Mouse (Mus musculus) embryonic facial prominence, embryonic 10.5 days (tissue): Measurements from ENCODE around the gene Lce1e. TPM values are rescaled to one million over a fixed set of nuclear protein-coding genes. Genes with fewer than 3 reads are reported as not detected.
"Not testable (repeated sequence)": the region's sequence is repeated elsewhere in the genome, so short reads cannot be mapped to it uniquely, and the experiment has no call there.

Source experiments
- DNase-seq: peaks from one replicate; pipeline ENCODE4 v3.0.0-alpha.2; 2017; ENCODE audit warnings: low spot score
- H3K27ac ChIP-seq: fragments of 300-500 bp; sonication (generic); replicated peaks from 2 replicates; pipeline ENCODE4 v1.5.1; 2016; ENCODE audit warnings: mild to moderate bottlenecking
- H3K27me3 ChIP-seq: fragments of 300-500 bp; sonication (generic); replicated peaks from 2 replicates; pipeline ENCODE4 v1.6.1; 2016; ENCODE audit warnings: low read depth, mild to moderate bottlenecking; ENCODE audit not compliant: poor library complexity, severe bottlenecking
- H3K36me3 ChIP-seq: fragments of 300-500 bp; sonication (generic); replicated peaks from 2 replicates; pipeline ENCODE4 v1.6.1; 2016; ENCODE audit warnings: mild to moderate bottlenecking, moderate library complexity
- H3K4me1 ChIP-seq: fragments of 300-500 bp; sonication (generic); 2 replicates; pipeline ENCODE4 v1.6.1; 2016
- H3K4me3 ChIP-seq: fragments of 300-500 bp; sonication (generic); 2 replicates; pipeline ENCODE4 v1.5.1; 2016; ENCODE audit warnings: mild to moderate bottlenecking, moderate library complexity
- H3K9me3 ChIP-seq: fragments of 300-500 bp; sonication (generic); 2 replicates; pipeline ENCODE4 v1.6.1; 2016; ENCODE audit warnings: mild to moderate bottlenecking
- WGBS: fragments of 180-500 bp; shearing (Covaris S2); methylation state at CpG from one replicate; pipeline ENCODE4 v1.1.7; 2016; 5-methylcytosine and 5-hydroxymethylcytosine counted together
- polyA plus RNA-seq: library from polyadenylated mRNA; unstranded; fragments of >200 nt; fragmentation: Nextera tagmentation; extraction: Ambion mirVana; gene quantifications from 2 replicates; pipeline ENCODE4 v1.2.1, GENCODE M21; 2016

The Lce1e gene
- polyA plus RNA-seq = not detected in 2 replicates

GRCm38 (mm10) chr3:92708974-92709373 lies at the start of gene Lce1e:
TSS of gene Lce1e (minus strand) at chr3:92709074.
- no peak within 1 kb of the TSS for H3K4me3 ChIP-seq
- DNase-seq = no peak
- H3K9me3 ChIP-seq = no peaks in the 10 kb centered on the region
- WGBS = 91% methylated on average over 2 of the region's 2 CpGs
- no peak within 1 kb of the TSS for H3K27ac ChIP-seq
- H3K4me1 ChIP-seq = no peaks in the 10 kb centered on the region
- no peaks in the 10 kb centered on the region for H3K36me3 ChIP-seq
- no peaks in the 10 kb centered on the region for H3K27me3 ChIP-seq

GRCm38 (mm10) chr3:92753197-92753596 lies 44.3 kb upstream of the Lce1e start:
- Histone ChIP-seq H3K4me1 (no peaks in the 10 kb centered on the region), H3K36me3 (no peaks in the 10 kb centered on the region), H3K27ac (no peak overlapping the region), H3K9me3 (no peaks in the 10 kb centered on the region), H3K4me3 (no peak overlapping the region), H3K27me3 (no peaks in the 10 kb centered on the region)
- 42% methylated on average over 3 of the region's 3 CpGs for WGBS
- DNase-seq = no peak

DNA sequence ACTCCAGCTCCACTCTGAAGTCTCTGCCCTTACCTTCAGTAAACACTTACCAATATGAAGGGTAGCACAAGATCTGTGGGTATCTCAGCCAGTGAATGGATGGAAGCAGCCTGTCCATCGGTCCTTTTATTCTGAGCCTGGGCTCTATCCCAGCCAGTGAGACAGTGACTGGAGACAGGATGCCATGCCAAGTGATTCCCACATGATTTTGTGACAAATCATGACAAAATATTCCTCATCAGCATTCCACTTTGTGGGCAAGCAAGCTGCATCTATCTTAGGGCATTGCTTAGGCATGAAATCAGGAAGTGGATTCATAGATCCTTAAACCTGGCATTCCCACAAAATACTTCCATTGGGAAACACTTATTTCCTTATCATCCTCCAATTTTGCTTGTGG lies 43.4 kb upstream of the Lce1e start, which contains the start of gene Lce1g:
Gene Lce1g (minus strand): TSS at position 101 of the 400 bp plus-strand sequence.
- Histone ChIP-seq H3K27me3 (no peaks in the 10 kb centered on the region), H3K9me3 (no peaks in the 10 kb centered on the region), H3K36me3 (no peaks in the 10 kb centered on the region), H3K4me3 (no peak within 1 kb of the TSS), H3K4me1 (no peaks in the 10 kb centered on the region), H3K27ac (no peak within 1 kb of the TSS)
- WGBS = 87% methylated on average over 1 of the region's 1 CpGs
- no peak for DNase-seq

DNA sequence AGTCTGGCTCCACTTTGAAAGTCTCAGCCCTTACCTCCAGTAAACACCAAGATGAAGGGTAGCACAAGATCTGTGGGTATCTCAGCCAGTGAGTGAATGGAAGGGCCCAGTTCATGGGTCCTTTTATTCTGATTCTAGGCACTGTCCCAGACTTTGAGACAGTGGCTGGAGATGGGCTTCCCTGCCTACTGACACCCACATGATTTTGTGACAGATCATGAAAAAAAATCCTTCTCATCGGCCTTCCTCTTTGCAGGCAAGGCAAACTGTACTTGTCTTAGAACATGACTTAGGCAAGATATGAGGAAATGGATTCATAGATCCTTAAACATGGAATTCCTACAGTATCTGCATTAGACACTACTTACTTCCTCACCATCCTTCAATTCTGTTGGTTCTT lies 30.1 kb upstream of the Lce1e start, which contains the start of gene Gm38119:
Gene Gm38119 (minus strand): TSS at position 101 of the 400 bp plus-strand sequence.
- no peaks in the 10 kb centered on the region for H3K4me1 ChIP-seq
- no peak for DNase-seq
- H3K36me3 ChIP-seq = no peaks in the 10 kb centered on the region
- no peak within 1 kb of the TSS for H3K4me3 ChIP-seq
- no peak within 1 kb of the TSS for H3K27ac ChIP-seq
- H3K27me3 ChIP-seq = no peaks in the 10 kb centered on the region
- no peaks in the 10 kb centered on the region for H3K9me3 ChIP-seq
- WGBS = 86% methylated on average over 1 of the region's 1 CpGs

- Histone ChIP-seq H3K27ac (no peak overlapping the region), H3K27me3 (no peaks in the 10 kb centered on the region), H3K9me3 (no peaks in the 10 kb centered on the region), H3K36me3 (no peaks in the 10 kb centered on the region), H3K4me3 (no peak overlapping the region), H3K4me1 (no peaks in the 10 kb centered on the region)
- no peak for DNase-seq
- WGBS = 88% methylated on average over 5 of the region's 5 CpGs
These were observed 13.8 kb upstream of the Lce1e start for GRCm38 (mm10) chr3:92722631-92723030.

GRCm38 (mm10) chr3:92720250-92720649 lies 11.4 kb upstream of the Lce1e start, which contains the start of gene Lce1f:
TSS of gene Lce1f (minus strand) at chr3:92720350.
- no peak for DNase-seq
- H3K9me3 ChIP-seq = no peaks in the 10 kb centered on the region
- no peak within 1 kb of the TSS for H3K4me3 ChIP-seq
- H3K27ac ChIP-seq = no peak within 1 kb of the TSS
- no peaks in the 10 kb centered on the region for H3K36me3 ChIP-seq
- 83% methylated on average over 3 of the region's 3 CpGs for WGBS
- no peaks in the 10 kb centered on the region for H3K27me3 ChIP-seq
- H3K4me1 ChIP-seq = no peaks in the 10 kb centered on the region

- H3K9me3 ChIP-seq = no peaks in the 10 kb centered on the region
- H3K4me3 ChIP-seq = no peak overlapping the region
- H3K27ac ChIP-seq = no peak overlapping the region
- no peaks in the 10 kb centered on the region for H3K4me1 ChIP-seq
- H3K27me3 ChIP-seq = no peaks in the 10 kb centered on the region
- no peak for DNase-seq
- H3K36me3 ChIP-seq = no peaks in the 10 kb centered on the region
These were observed 6.2 kb upstream of the Lce1e start for GRCm38 (mm10) chr3:92715122-92715521.

GRCm38 (mm10) chr3:92694613-92695012 lies 14.3 kb downstream of the Lce1e start:
- H3K9me3 ChIP-seq = no peaks in the 10 kb centered on the region
- DNase-seq = no peak
- H3K27me3 ChIP-seq = no peaks in the 10 kb centered on the region
- H3K4me3 ChIP-seq = no peak overlapping the region
- no peak overlapping the region for H3K27ac ChIP-seq
- WGBS = 10% methylated on average over 1 of the region's 1 CpGs
- no peaks in the 10 kb centered on the region for H3K36me3 ChIP-seq
- no peaks in the 10 kb centered on the region for H3K4me1 ChIP-seq

DNA sequence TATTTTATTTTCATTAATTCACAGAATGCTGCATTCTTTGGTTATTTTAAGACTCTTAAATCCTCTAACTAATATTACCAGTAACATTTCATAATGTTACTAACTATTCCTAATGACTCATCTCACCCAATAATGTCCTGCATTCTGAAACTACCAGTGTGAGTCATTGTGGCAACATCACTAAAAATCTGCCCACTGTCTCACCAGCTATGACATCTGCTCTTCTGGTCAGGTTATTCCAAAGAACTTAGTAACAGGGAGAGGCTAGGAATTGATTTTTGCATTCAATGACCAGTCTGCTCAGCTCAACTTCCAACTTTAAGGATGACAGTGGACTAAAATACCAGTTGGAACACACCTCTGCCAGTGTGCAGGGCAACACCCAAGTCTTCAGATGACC lies 17.2 kb downstream of the Lce1e start:
- Histone ChIP-seq H3K4me3 (no peak overlapping the region), H3K27me3 (no peaks in the 10 kb centered on the region), H3K27ac (no peak overlapping the region), H3K4me1 (no peaks in the 10 kb centered on the region), H3K36me3 (no peaks in the 10 kb centered on the region), H3K9me3 (no peaks in the 10 kb centered on the region)
- no peak for DNase-seq

- not testable (repeated sequence) for H3K4me1 ChIP-seq, H3K4me3 ChIP-seq, DNase-seq, H3K9me3 ChIP-seq, H3K36me3 ChIP-seq, H3K27ac ChIP-seq, H3K27me3 ChIP-seq
- 79% methylated on average over 16 of the region's 16 CpGs for WGBS
These were observed 19.7 kb downstream of the Lce1e start for GRCm38 (mm10) chr3:92689154-92689553.

- Histone ChIP-seq H3K4me1 (no peaks in the 10 kb centered on the region), H3K27ac (no peak within 1 kb of the TSS), H3K4me3 (no peak within 1 kb of the TSS), H3K36me3 (no peaks in the 10 kb centered on the region), H3K27me3 (no peaks in the 10 kb centered on the region), H3K9me3 (no peaks in the 10 kb centered on the region)
- WGBS = 61% methylated on average over 2 of the region's 2 CpGs
- DNase-seq = no peak
These were observed 21.8 kb downstream of the Lce1e start, which contains the start of gene Lce1d for GRCm38 (mm10) chr3:92687110-92687509. TSS of gene Lce1d (minus strand) at chr3:92687210.

DNA sequence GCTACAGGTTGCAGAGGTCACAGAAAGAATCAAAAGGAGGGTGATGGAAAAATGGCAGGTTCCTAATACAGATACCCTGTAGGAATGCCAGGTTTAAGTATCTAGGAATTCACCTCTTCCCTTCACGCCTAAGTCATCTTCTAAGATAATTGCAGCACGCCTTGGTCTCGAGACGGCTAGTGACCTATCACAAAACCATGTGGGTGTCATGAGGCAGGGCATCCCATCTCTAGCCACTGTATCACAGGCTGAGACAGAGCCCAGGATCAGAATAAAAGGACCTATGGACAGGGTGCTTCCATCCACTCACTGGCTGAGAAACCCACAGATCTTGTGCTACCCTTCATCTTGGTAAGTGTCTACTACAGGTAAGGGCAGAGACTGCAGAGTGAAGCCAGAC lies 29.9 kb downstream of the Lce1e start, which contains the start of gene Lce1c:
Gene Lce1c (plus strand): TSS at position 301 of the 400 bp plus-strand sequence.
- WGBS = 85% methylated on average over 4 of the region's 4 CpGs
- H3K4me1 ChIP-seq = no peaks in the 10 kb centered on the region
- H3K27ac ChIP-seq = no peak within 1 kb of the TSS
- DNase-seq = no peak
- H3K36me3 ChIP-seq = no peaks in the 10 kb centered on the region
- no peaks in the 10 kb centered on the region for H3K9me3 ChIP-seq
- no peaks in the 10 kb centered on the region for H3K27me3 ChIP-seq
- no peak within 1 kb of the TSS for H3K4me3 ChIP-seq

- H3K9me3 ChIP-seq = no peaks in the 10 kb centered on the region
- no peak for DNase-seq
- no peaks in the 10 kb centered on the region for H3K36me3 ChIP-seq
- no peak within 1 kb of the TSS for H3K4me3 ChIP-seq
- no peaks in the 10 kb centered on the region for H3K27me3 ChIP-seq
- H3K4me1 ChIP-seq = no peaks in the 10 kb centered on the region
- no peak within 1 kb of the TSS for H3K27ac ChIP-seq
These were observed 38.7 kb downstream of the Lce1e start, which contains the start of gene Lce1a2 for GRCm38 (mm10) chr3:92670215-92670614. TSS of gene Lce1a2 (minus strand) at chr3:92670315.
